Mouse (Mus musculus): ENCODE measurements around the gene Gm45062. TPM values are rescaled to one million over a fixed set of nuclear protein-coding genes. Genes with fewer than 3 reads are reported as not detected.

Gene Gm45062
- polyA plus RNA-seq, 1 experiment from 2014 or later: 9.7 TPM

GRCm38 (mm10) chr6:8374712-8375111, 115.5 kb downstream of the Gm45062 start:
- Histone ChIP-seq H3K9ac (no peak overlapping the region), H3K27ac (no peak overlapping the region), H3K9me3 (no peaks in the 10 kb centered on the region), H3K27me3 (no peaks in the 10 kb centered on the region), H3K4me3 (no peak overlapping the region), H3K36me3 (no peaks in the 10 kb centered on the region), H3K4me1 (no peaks in the 10 kb centered on the region), H3K4me2 (no peak overlapping the region)
- no peak for ATAC-seq (ENCODE audit: insufficient number of reproducible peaks, low FRiP score, low TSS enrichment, low read depth)
- WGBS: 91% methylated on average over 4 of the region's 4 CpGs

- Histone ChIP-seq H3K4me1 (no peaks in the 10 kb centered on the region), H3K4me2 (no peak overlapping the region), H3K36me3 (no peaks in the 10 kb centered on the region), H3K27me3 (no peaks in the 10 kb centered on the region), H3K27ac (no peak overlapping the region), H3K9ac (no peak overlapping the region), H3K4me3 (no peak overlapping the region), H3K9me3 (no peaks in the 10 kb centered on the region)
- 91% methylated on average over 5 of the region's 5 CpGs for WGBS
- no peak for ATAC-seq (ENCODE audit: insufficient number of reproducible peaks, low FRiP score, low TSS enrichment, low read depth)
These were observed 117.1 kb downstream of the Gm45062 start for GRCm38 (mm10) chr6:8376351-8376750.

GRCm38 (mm10) chr6:8377667-8378066, 118.4 kb downstream of the Gm45062 start:
- no peak overlapping the region for H3K4me3 ChIP-seq
- no peak overlapping the region for H3K4me2 ChIP-seq
- no peaks in the 10 kb centered on the region for H3K27me3 ChIP-seq
- 91% methylated on average over 8 of the region's 8 CpGs for WGBS
- H3K9me3 ChIP-seq: no peaks in the 10 kb centered on the region
- no peak overlapping the region for H3K9ac ChIP-seq
- H3K36me3 ChIP-seq: no peaks in the 10 kb centered on the region
- H3K27ac ChIP-seq: no peak overlapping the region
- no peak for ATAC-seq (ENCODE audit: insufficient number of reproducible peaks, low FRiP score, low TSS enrichment, low read depth)
- no peaks in the 10 kb centered on the region for H3K4me1 ChIP-seq

- H3K27me3 ChIP-seq: no peaks in the 10 kb centered on the region
- no peak overlapping the region for H3K27ac ChIP-seq
- WGBS: 93% methylated on average over 2 of the region's 2 CpGs
- no peaks in the 10 kb centered on the region for H3K4me1 ChIP-seq
- H3K4me3 ChIP-seq: no peak overlapping the region
- no peaks in the 10 kb centered on the region for H3K36me3 ChIP-seq
- no peak overlapping the region for H3K4me2 ChIP-seq
- H3K9me3 ChIP-seq: no peaks in the 10 kb centered on the region
- H3K9ac ChIP-seq: no peak overlapping the region
- no peak for ATAC-seq (ENCODE audit: insufficient number of reproducible peaks, low FRiP score, low TSS enrichment, low read depth)
These were observed 130.1 kb downstream of the Gm45062 start for GRCm38 (mm10) chr6:8389307-8389706.

- WGBS: 89% methylated on average over 6 of the region's 6 CpGs
- no peak overlapping the region for H3K9ac ChIP-seq
- H3K27me3 ChIP-seq: no peaks in the 10 kb centered on the region
- H3K4me1 ChIP-seq: no peaks in the 10 kb centered on the region
- no peak overlapping the region for H3K27ac ChIP-seq
- H3K9me3 ChIP-seq: no peaks in the 10 kb centered on the region
- no peaks in the 10 kb centered on the region for H3K36me3 ChIP-seq
- H3K4me3 ChIP-seq: no peak overlapping the region
- ATAC-seq (ENCODE audit: insufficient number of reproducible peaks, low FRiP score, low TSS enrichment, low read depth): no peak
- H3K4me2 ChIP-seq: no peak overlapping the region
These were observed 131.0 kb downstream of the Gm45062 start for GRCm38 (mm10) chr6:8390296-8390695.

- Histone ChIP-seq H3K36me3 (no peaks in the 10 kb centered on the region), H3K4me1 (no peaks in the 10 kb centered on the region), H3K4me2 (no peak overlapping the region), H3K27ac (no peak overlapping the region), H3K9ac (no peak overlapping the region), H3K27me3 (no peaks in the 10 kb centered on the region), H3K9me3 (no peaks in the 10 kb centered on the region), H3K4me3 (no peak overlapping the region)
- WGBS: 83% methylated on average over 2 of the region's 2 CpGs
- no peak for ATAC-seq (ENCODE audit: insufficient number of reproducible peaks, low FRiP score, low TSS enrichment, low read depth)
These were observed 131.7 kb downstream of the Gm45062 start for GRCm38 (mm10) chr6:8390935-8391334.

- Histone ChIP-seq H3K4me2 (no peak overlapping the region), H3K27me3 (no peaks in the 10 kb centered on the region), H3K36me3 (no peaks in the 10 kb centered on the region), H3K4me3 (no peak overlapping the region), H3K9me3 (no peaks in the 10 kb centered on the region), H3K27ac (no peak overlapping the region), H3K4me1 (no peaks in the 10 kb centered on the region), H3K9ac (no peak overlapping the region)
- WGBS: 56% methylated on average over 4 of the region's 4 CpGs
- no peak for ATAC-seq (ENCODE audit: insufficient number of reproducible peaks, low FRiP score, low TSS enrichment, low read depth)
These were observed 133.8 kb downstream of the Gm45062 start for GRCm38 (mm10) chr6:8393029-8393428.

- Histone ChIP-seq H3K36me3 (no peaks in the 10 kb centered on the region), H3K9me3 (no peaks in the 10 kb centered on the region), H3K9ac (no peak overlapping the region), H3K4me2 (no peak overlapping the region), H3K4me3 (no peak overlapping the region), H3K27ac (no peak overlapping the region), H3K4me1 (no peaks in the 10 kb centered on the region), H3K27me3 (no peaks in the 10 kb centered on the region)
- ATAC-seq (ENCODE audit: insufficient number of reproducible peaks, low FRiP score, low TSS enrichment, low read depth): no peak
These were observed 134.8 kb downstream of the Gm45062 start for GRCm38 (mm10) chr6:8394044-8394443.

- no peak overlapping the region for H3K4me2 ChIP-seq
- 55% methylated on average over 4 of the region's 4 CpGs for WGBS
These were observed 135.8 kb downstream of the Gm45062 start for GRCm38 (mm10) chr6:8395061-8395460.

GRCm38 (mm10) chr6:8397252-8397651, 138.0 kb downstream of the Gm45062 start:
- H3K27ac ChIP-seq: no peak overlapping the region
- H3K36me3 ChIP-seq: no peaks in the 10 kb centered on the region
- no peaks in the 10 kb centered on the region for H3K9me3 ChIP-seq
- H3K4me2 ChIP-seq: no peak overlapping the region
- H3K4me3 ChIP-seq: no peak overlapping the region
- no peaks in the 10 kb centered on the region for H3K4me1 ChIP-seq
- no peak overlapping the region for H3K9ac ChIP-seq
- H3K27me3 ChIP-seq: no peaks in the 10 kb centered on the region
- no peak for ATAC-seq (ENCODE audit: insufficient number of reproducible peaks, low FRiP score, low TSS enrichment, low read depth)
- 87% methylated on average over 7 of the region's 7 CpGs for WGBS

More at GRCm38 (mm10) chr6:8395061-8395460, 135.8 kb downstream of the Gm45062 start:
- no peaks in the 10 kb centered on the region for H3K9me3 ChIP-seq
- H3K27me3 ChIP-seq: no peaks in the 10 kb centered on the region
- H3K4me1 ChIP-seq: no peaks in the 10 kb centered on the region
- no peaks in the 10 kb centered on the region for H3K36me3 ChIP-seq
- H3K9ac ChIP-seq: no peak overlapping the region
- no peak overlapping the region for H3K27ac ChIP-seq
- ATAC-seq (ENCODE audit: insufficient number of reproducible peaks, low FRiP score, low TSS enrichment, low read depth): no peak
- H3K4me3 ChIP-seq: no peak overlapping the region

GRCm38 (mm10) chr6:8399710-8400109, 140.5 kb downstream of the Gm45062 start:
- H3K4me2 ChIP-seq: no peak overlapping the region
- H3K9ac ChIP-seq: no peak overlapping the region
- no peaks in the 10 kb centered on the region for H3K36me3 ChIP-seq
- ATAC-seq (ENCODE audit: insufficient number of reproducible peaks, low FRiP score, low TSS enrichment, low read depth): no peak
- H3K4me3 ChIP-seq: no peak overlapping the region
- H3K9me3 ChIP-seq: no peaks in the 10 kb centered on the region
- WGBS: 72% methylated on average over 1 of the region's 1 CpGs
- no peaks in the 10 kb centered on the region for H3K4me1 ChIP-seq
- no peak overlapping the region for H3K27ac ChIP-seq
- no peaks in the 10 kb centered on the region for H3K27me3 ChIP-seq

GRCm38 (mm10) chr6:8403127-8403526, 143.9 kb downstream of the Gm45062 start:
- no peak overlapping the region for H3K9ac ChIP-seq
- ATAC-seq (ENCODE audit: insufficient number of reproducible peaks, low FRiP score, low TSS enrichment, low read depth): no peak
- no peak overlapping the region for H3K27ac ChIP-seq
- H3K9me3 ChIP-seq: no peaks in the 10 kb centered on the region
- H3K4me1 ChIP-seq: no peaks in the 10 kb centered on the region
- H3K36me3 ChIP-seq: no peaks in the 10 kb centered on the region
- no peak overlapping the region for H3K4me2 ChIP-seq
- H3K4me3 ChIP-seq: no peak overlapping the region
- no peaks in the 10 kb centered on the region for H3K27me3 ChIP-seq
- WGBS: 83% methylated on average over 5 of the region's 5 CpGs

GRCm38 (mm10) chr6:8405844-8406243, 146.6 kb downstream of the Gm45062 start:
- Histone ChIP-seq H3K4me2 (no peak overlapping the region), H3K9me3 (no peaks in the 10 kb centered on the region), H3K36me3 (no peaks in the 10 kb centered on the region), H3K9ac (no peak overlapping the region), H3K27me3 (no peaks in the 10 kb centered on the region), H3K4me1 (no peaks in the 10 kb centered on the region), H3K27ac (no peak overlapping the region), H3K4me3 (no peak overlapping the region)
- WGBS: 86% methylated on average over 5 of the region's 5 CpGs
- ATAC-seq (ENCODE audit: insufficient number of reproducible peaks, low FRiP score, low TSS enrichment, low read depth): no peak
